Mouse (Mus musculus): ENCODE data around the gene Znrd1. TPM values are rescaled to one million over a fixed set of nuclear protein-coding genes. Genes with fewer than 3 reads are reported as not detected.

Znrd1 gene
- polyA plus RNA-seq, 1 experiment from 2014 or later, result 109 TPM

DNA sequence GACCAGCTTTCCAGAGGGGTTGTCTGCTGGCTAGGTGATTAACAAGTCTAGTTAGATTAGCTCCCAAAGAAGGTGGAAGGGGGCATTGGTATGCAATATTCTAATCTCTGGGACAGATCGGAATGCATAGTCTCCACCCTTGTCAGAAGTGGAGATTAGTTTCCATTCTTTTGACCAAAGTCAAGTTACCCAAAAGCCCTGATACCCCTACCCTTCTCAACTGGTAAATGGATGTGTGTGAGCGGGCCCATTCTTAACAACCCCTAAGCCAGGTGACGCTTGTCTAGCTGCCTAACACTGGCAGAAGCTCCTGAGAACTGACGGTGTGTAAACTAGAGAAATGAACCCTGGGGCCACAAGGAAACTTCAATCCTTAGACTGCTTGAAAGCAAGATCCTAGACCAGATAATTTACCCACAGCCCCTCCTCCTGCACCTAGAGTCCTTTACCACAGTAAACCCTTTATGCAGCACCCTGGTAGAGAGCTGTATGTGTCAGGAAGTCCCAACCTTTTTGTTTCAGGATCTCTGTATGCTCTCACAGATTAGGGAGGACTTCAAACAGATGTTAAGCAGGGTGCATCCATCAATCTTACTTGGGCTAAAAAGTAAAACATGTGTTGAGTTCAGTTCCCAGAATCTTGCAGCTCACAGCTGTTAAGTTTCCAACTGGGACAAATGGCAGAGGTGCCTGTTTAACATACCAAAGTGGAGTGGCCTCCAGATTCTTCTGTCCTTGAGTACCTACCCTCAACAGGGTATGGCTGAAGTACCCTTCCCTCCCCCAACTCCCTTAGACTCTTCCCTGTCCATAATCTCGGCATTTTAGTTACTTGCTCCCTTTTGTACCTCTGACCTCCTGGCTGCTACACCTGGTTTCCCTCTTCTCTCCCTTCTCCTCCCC, 24.1 kb upstream of the Znrd1 start:
- Histone ChIP-seq H3K4me2 (no peak overlapping the region), H3K4me1 (ENCODE audit: insufficient read depth) (0 out of 2 replicates have a peak, but pooled peaks cover 8% of the 10 kb centered on the region), H3K27ac (ENCODE audit: low read depth) (no peak overlapping the region), H3K36me3 (ENCODE audit: insufficient read depth) (no peaks in the 10 kb centered on the region), H3K9me3 (ENCODE audit: low read depth, low read length) (no peaks in the 10 kb centered on the region), H3K4me3 (ENCODE audit: low read depth, low read length) (no peak overlapping the region), H3K27me3 (ENCODE audit: insufficient read depth, low read length) (0 out of 2 replicates have a peak, but pooled peaks cover 4% of the 10 kb centered on the region), H3K9ac (no peak overlapping the region)
- 28% methylated on average over 5 of the region's 5 CpGs for WGBS
- peak; percentile 40; the same call in 1 of the 2 replicates for ATAC-seq (ENCODE audit: insufficient read depth)
- TF ChIP-seq CTCF (IDR thresholded peaks at IDR 0.05; ENCODE audit: low read depth), result no peak
- DNase-seq, result peak; percentile 30

GRCm38 (mm10) chr17:36981845-36982244, 23.5 kb upstream of the Znrd1 start:
- H3K4me3 ChIP-seq (ENCODE audit: low read depth, low read length), result no peak overlapping the region
- H3K9me3 ChIP-seq (ENCODE audit: low read depth, low read length), result no peaks in the 10 kb centered on the region
- no peaks in the 10 kb centered on the region for H3K36me3 ChIP-seq (ENCODE audit: insufficient read depth)
- WGBS, result 7% methylated on average over 4 of the region's 4 CpGs
- TF ChIP-seq CTCF (IDR thresholded peaks at IDR 0.05; ENCODE audit: low read depth), result no peak
- no peak overlapping the region for H3K9ac ChIP-seq
- peak overlapping the region; percentile 50 for H3K4me2 ChIP-seq
- DNase-seq, result no peak
- 0 out of 2 replicates have a peak, but pooled peaks cover 4% of the 10 kb centered on the region for H3K27me3 ChIP-seq (ENCODE audit: insufficient read depth, low read length)
- H3K4me1 ChIP-seq (ENCODE audit: insufficient read depth), result 0 out of 2 replicates have a peak, but pooled peaks cover 8% of the 10 kb centered on the region
- H3K27ac ChIP-seq (ENCODE audit: low read depth), result no peak overlapping the region
- ATAC-seq (ENCODE audit: insufficient read depth), result no peak

DNA sequence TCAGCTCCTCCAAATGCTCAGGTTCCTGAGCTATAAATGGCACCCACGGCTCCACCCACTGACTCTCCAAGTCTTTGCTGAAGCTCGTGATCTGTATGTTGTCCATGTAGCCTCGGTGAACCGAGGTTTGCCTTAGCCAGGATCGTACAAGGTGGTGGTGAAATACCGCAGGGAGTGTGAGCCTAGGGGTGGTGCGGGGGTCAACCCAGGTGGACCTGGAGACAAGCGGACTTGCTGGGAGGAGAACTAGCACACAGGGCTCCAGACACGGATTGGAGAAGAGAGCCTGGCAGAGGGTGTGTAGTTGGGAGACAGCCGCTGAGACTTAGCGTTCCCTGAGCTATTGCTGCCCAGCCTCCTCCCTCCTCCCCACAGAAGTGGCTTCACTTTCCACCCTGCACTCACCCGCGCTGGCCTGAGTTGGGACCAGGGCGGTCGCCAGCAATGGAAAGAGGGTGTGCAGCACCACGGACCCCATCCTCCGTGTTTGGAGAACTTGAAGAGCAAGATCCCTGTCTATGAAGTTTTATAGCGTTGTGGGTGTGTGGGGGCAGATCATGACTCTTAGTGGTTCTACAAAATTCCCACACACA, 23.0 kb upstream of the Znrd1 start, which contains the start of gene 2410137M14Rik:
2410137M14Rik (minus strand) TSS at position 17 of the 593 bp plus-strand sequence.
- no peak for TF ChIP-seq CTCF (IDR thresholded peaks at IDR 0.05; ENCODE audit: low read depth)
- 8% methylated on average over 18 of the region's 18 CpGs for WGBS
- ATAC-seq (ENCODE audit: insufficient read depth), result peak; percentile 41; the same call in 1 of the 2 replicates
- 0 out of 2 replicates have a peak, but pooled peaks cover 8% of the 10 kb centered on the region for H3K4me1 ChIP-seq (ENCODE audit: insufficient read depth)
- no peaks in the 10 kb centered on the region for H3K9me3 ChIP-seq (ENCODE audit: low read depth, low read length)
- no peaks in the 10 kb centered on the region for H3K36me3 ChIP-seq (ENCODE audit: insufficient read depth)
- no peak within 1 kb of the TSS for H3K9ac ChIP-seq
- DNase-seq, result no peak
- 0 out of 2 replicates have a peak, but pooled peaks cover 4% of the 10 kb centered on the region for H3K27me3 ChIP-seq (ENCODE audit: insufficient read depth, low read length)
- no peak within 1 kb of the TSS; the same call in 1 of the 2 replicates for H3K4me3 ChIP-seq (ENCODE audit: low read depth, low read length)
- peak within 1 kb of the TSS; percentile 50 for H3K4me2 ChIP-seq
- H3K27ac ChIP-seq (ENCODE audit: low read depth), result no peak within 1 kb of the TSS

DNA sequence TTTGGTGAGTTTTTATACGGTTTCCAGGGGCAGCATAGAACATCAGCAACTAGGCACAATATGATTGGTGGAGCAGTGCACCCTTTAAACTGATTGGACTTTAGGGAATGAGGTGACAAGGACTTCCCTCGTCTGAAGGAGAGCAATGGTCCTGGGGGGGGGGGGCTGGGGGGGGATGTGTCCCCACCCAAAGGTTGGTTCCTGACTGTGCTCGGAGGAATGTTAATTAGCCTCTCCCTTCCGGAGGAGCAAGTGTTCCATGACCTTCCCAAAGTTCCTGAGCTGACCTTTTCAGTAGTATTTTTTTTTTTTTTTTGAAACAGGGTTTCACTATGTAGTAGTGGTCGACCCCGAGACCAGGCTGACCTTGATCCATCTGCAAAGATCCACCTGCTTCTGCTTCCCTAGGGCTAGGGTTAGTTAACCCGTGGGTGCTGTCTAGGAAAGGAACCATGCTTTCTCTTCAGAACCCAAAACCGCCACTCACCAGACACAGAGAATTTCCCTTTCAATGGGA, 15.0 kb upstream of the Znrd1 start:
- H3K4me1 ChIP-seq (ENCODE audit: insufficient read depth), result no peaks in the 10 kb centered on the region
- WGBS, result 65% methylated on average over 8 of the region's 8 CpGs
- no peak overlapping the region for H3K4me3 ChIP-seq (ENCODE audit: low read depth, low read length)
- ATAC-seq (ENCODE audit: insufficient read depth) (no peak), DNase-seq (no peak)
- no peak overlapping the region for H3K4me2 ChIP-seq
- TF ChIP-seq CTCF (IDR thresholded peaks at IDR 0.05; ENCODE audit: low read depth), result no peak
- no peaks in the 10 kb centered on the region for H3K9me3 ChIP-seq (ENCODE audit: low read depth, low read length)
- H3K36me3 ChIP-seq (ENCODE audit: insufficient read depth), result no peaks in the 10 kb centered on the region
- H3K9ac ChIP-seq, result no peak overlapping the region
- no peaks in the 10 kb centered on the region for H3K27me3 ChIP-seq (ENCODE audit: insufficient read depth, low read length)
- no peak overlapping the region for H3K27ac ChIP-seq (ENCODE audit: low read depth)

GRCm38 (mm10) chr17:36972791-36973190, 14.4 kb upstream of the Znrd1 start:
- no peak for ATAC-seq (ENCODE audit: insufficient read depth)

DNA sequence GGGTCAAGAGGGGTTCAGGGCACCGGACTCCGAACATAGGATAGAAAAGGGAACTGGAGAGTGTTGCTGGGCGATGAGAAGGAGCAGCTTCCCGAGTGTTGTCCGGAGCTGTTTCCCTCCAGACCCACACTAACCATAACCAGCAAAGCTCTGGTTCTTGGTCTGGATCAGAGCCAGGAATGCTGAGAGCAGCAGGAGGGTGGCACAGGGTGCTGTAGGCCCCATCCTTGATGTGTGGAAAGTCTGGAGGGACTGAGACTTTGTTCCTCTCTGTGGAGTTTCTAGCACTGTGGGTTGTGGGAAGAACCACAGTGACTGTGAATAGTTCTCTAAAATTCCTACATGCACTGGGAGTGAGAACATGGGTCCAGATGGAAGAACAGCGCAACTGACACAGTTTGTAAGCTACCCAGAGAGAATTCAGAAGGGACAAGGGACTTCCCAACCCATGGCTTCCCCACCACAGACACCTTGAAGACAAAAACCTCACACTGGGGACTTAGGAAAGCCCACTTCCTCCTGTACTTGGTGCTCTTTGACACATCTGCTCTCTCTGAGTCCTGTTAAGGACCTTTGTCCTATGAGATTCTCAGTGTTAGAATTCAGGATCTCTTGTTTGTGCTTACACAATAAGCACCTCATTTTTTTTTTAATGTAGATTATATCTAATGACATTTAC, 13.0 kb upstream of the Znrd1 start:
- WGBS, result 78% methylated on average over 6 of the region's 6 CpGs
- Histone ChIP-seq H3K27ac (ENCODE audit: low read depth) (no peak overlapping the region), H3K36me3 (ENCODE audit: insufficient read depth) (no peaks in the 10 kb centered on the region), H3K27me3 (ENCODE audit: insufficient read depth, low read length) (no peaks in the 10 kb centered on the region), H3K4me2 (no peak overlapping the region), H3K9ac (no peak overlapping the region), H3K9me3 (ENCODE audit: low read depth, low read length) (no peaks in the 10 kb centered on the region), H3K4me3 (ENCODE audit: low read depth, low read length) (no peak overlapping the region), H3K4me1 (ENCODE audit: insufficient read depth) (no peaks in the 10 kb centered on the region)
- TF ChIP-seq CTCF (IDR thresholded peaks at IDR 0.05; ENCODE audit: low read depth), result no peak
- DNase-seq, result no peak
- ATAC-seq (ENCODE audit: insufficient read depth), result no peak

More at GRCm38 (mm10) chr17:36972791-36973190, 14.4 kb upstream of the Znrd1 start:
- DNase-seq, result no peak
- Histone ChIP-seq H3K4me1 (ENCODE audit: insufficient read depth) (no peaks in the 10 kb centered on the region), H3K27ac (ENCODE audit: low read depth) (no peak overlapping the region), H3K4me2 (no peak overlapping the region), H3K4me3 (ENCODE audit: low read depth, low read length) (no peak overlapping the region), H3K9ac (no peak overlapping the region), H3K27me3 (ENCODE audit: insufficient read depth, low read length) (no peaks in the 10 kb centered on the region), H3K9me3 (ENCODE audit: low read depth, low read length) (no peaks in the 10 kb centered on the region), H3K36me3 (ENCODE audit: insufficient read depth) (no peaks in the 10 kb centered on the region)
- 81% methylated on average over 3 of the region's 3 CpGs for WGBS
- no peak for TF ChIP-seq CTCF (IDR thresholded peaks at IDR 0.05; ENCODE audit: low read depth)

Measured in lung, embryonic 14.5 days (tissue).